Mouse (Mus musculus): ENCODE data around the gene Slc7a6.

Slc7a6 gene

GRCm38 (mm10) chr8:106168356-106169016 lies at the start of gene Slc7a6:
Slc7a6 (plus strand) TSS chr8:106168857.
- in situ Hi-C loops (cut with MboI, MseI): loop anchor here (5.0 kb wide), 2 partner anchors 44 to 244 kb away; partner anchors contain the start of genes Prmt7 and Slc7a6os

GRCm38 (mm10) chr8:106123443-106123842 lies 45.2 kb upstream of the Slc7a6 start:
- in situ Hi-C loops (cut with MboI, MseI): no loop called here

GRCm38 (mm10) chr8:106126055-106126454 lies 42.6 kb upstream of the Slc7a6 start:
- in situ Hi-C loops (cut with MboI, MseI): no loop called here

GRCm38 (mm10) chr8:106127054-106127453 lies 41.6 kb upstream of the Slc7a6 start:
- in situ Hi-C loops (cut with MboI, MseI): no loop called here

- in situ Hi-C loops (cut with MboI, MseI): no loop called here
Observed at GRCm38 (mm10) chr8:106127882-106128410, 40.7 kb upstream of the Slc7a6 start.

GRCm38 (mm10) chr8:106129232-106129930 lies 39.3 kb upstream of the Slc7a6 start:
- in situ Hi-C loops (cut with MboI, MseI): no loop called here

- in situ Hi-C loops (cut with MboI, MseI): no loop called here
Observed at GRCm38 (mm10) chr8:106129997-106130396, 38.7 kb upstream of the Slc7a6 start.

- in situ Hi-C loops (cut with MboI, MseI): no loop called here
Observed at GRCm38 (mm10) chr8:106130505-106130904, 38.2 kb upstream of the Slc7a6 start.

GRCm38 (mm10) chr8:106131021-106131420 lies 37.6 kb upstream of the Slc7a6 start:
- in situ Hi-C loops (cut with MboI, MseI): no loop called here

- in situ Hi-C loops (cut with MboI, MseI): no loop called here
Observed at GRCm38 (mm10) chr8:106131488-106132222, 37.0 kb upstream of the Slc7a6 start.

- in situ Hi-C loops (cut with MboI, MseI): no loop called here
Observed at GRCm38 (mm10) chr8:106132356-106132755, 36.3 kb upstream of the Slc7a6 start.

GRCm38 (mm10) chr8:106133526-106133925 lies 35.1 kb upstream of the Slc7a6 start:
- in situ Hi-C loops (cut with MboI, MseI): no loop called here

GRCm38 (mm10) chr8:106133946-106134345 lies 34.7 kb upstream of the Slc7a6 start:
- in situ Hi-C loops (cut with MboI, MseI): no loop called here

GRCm38 (mm10) chr8:106134751-106135571 lies 33.7 kb upstream of the Slc7a6 start:
- in situ Hi-C loops (cut with MboI, MseI): no loop called here

- in situ Hi-C loops (cut with MboI, MseI): no loop called here
Observed at GRCm38 (mm10) chr8:106135672-106136071, 33.0 kb upstream of the Slc7a6 start.

GRCm38 (mm10) chr8:106136156-106137130 lies 32.2 kb upstream of the Slc7a6 start, which contains the start of gene Esrp2:
Esrp2 (minus strand) TSS chr8:106136974.
- in situ Hi-C loops (cut with MboI, MseI): no loop called here

- in situ Hi-C loops (cut with MboI, MseI): no loop called here
Observed at GRCm38 (mm10) chr8:106137218-106137905, 31.3 kb upstream of the Slc7a6 start.

- in situ Hi-C loops (cut with MboI, MseI): no loop called here
Observed at GRCm38 (mm10) chr8:106137906-106138477, 30.7 kb upstream of the Slc7a6 start.

GRCm38 (mm10) chr8:106138616-106139015 lies 30.0 kb upstream of the Slc7a6 start:
- in situ Hi-C loops (cut with MboI, MseI): no loop called here

All from regulatory T cell (primary cell).